Mouse (Mus musculus): ENCODE measurements around the gene Gemin2. TPM values are rescaled to one million over a fixed set of nuclear protein-coding genes. Genes with fewer than 3 reads are reported as not detected.

The Gemin2 gene
- polyA plus RNA-seq (2014; fragmentation: Illumina TruSeq; extraction: RNeasy Lipid Tissue Mini Kit (QIAGEN cat#74804); ENCODE audit: low read depth, low replicate concordance), result 16.0 TPM

DNA sequence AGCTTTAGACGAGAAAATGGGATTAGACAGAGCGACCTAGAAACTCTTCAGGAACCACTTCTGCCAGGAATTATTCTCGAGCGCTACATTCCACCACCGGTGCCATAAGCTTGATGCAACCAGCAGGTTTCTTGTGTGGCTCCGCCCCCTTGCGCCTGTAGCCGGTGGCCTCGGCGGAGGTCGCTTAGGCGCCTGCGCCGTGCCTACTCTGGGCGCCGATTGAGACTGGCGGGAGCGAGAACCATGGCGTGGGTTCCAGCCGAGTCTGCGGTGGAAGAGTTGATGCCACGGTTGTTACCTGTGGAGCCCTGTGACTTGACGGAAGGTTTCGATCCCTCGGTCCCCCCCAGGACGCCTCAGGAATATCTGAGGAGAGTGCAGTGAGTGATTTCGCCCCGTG is at the start of gene Gemin2:
Gemin2 (plus strand) TSS at position 160 of the 400 bp plus-strand sequence.

GRCm38 (mm10) chr12:59011844-59012709 is 1.1 kb upstream of the Gemin2 start, which contains the start of gene Sec23a:
Gene Sec23a, minus strand, starts transcription at chr12:59012017.

DNA sequence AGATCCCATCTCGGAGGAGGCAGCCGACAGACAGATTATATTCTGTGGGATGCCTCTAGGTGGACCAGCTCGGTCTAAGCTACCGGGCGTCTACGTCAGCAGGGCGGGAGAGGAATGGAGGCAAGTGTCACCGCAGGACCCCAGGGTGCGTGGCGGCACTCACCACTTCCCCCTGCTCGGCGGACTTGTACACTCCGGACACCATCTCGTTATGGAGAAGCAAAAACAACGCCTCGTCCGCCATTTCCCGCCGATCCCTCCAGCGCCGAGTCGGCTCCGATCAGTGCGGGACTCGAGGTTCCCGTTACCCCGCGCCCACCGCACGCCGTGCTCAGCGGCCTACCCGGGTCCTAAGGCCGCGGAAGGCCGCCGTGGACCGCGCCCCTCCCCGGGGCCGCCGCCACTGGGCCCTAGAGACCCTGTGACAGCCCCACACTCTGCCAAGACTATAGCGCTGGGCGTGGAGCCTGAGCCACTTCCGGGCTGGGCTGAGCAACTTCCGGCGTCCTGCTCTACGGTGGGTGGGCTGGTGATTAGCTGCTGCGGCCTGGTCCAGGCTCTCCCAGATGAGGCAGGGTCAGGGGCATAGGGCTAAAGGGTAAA is 47.9 kb downstream of the Gemin2 start, which contains the start of gene Trappc6b:
Trappc6b (minus strand) TSS at position 480 of the 603 bp plus-strand sequence.

GRCm38 (mm10) chr12:59066448-59067077 is 53.4 kb downstream of the Gemin2 start, which contains the start of gene Pnn:
Gene Pnn, plus strand, starts transcription at chr12:59066884.

Other genes starting within 250 kb of the Gemin2 start
- 36.1 TPM for gene Sec23a, start 1.4 kb upstream of the Gemin2 start, polyA plus RNA-seq (2014; fragmentation: Illumina TruSeq; extraction: RNeasy Lipid Tissue Mini Kit (QIAGEN cat#74804); ENCODE audit: low read depth, low replicate concordance)
- 384 TPM for gene Trappc6b, start 48.1 kb downstream of the Gemin2 start, polyA plus RNA-seq (2014; fragmentation: Illumina TruSeq; extraction: RNeasy Lipid Tissue Mini Kit (QIAGEN cat#74804); ENCODE audit: low read depth, low replicate concordance)
- gene Pnn, start 53.5 kb downstream of the Gemin2 start, polyA plus RNA-seq (2014; fragmentation: Illumina TruSeq; extraction: RNeasy Lipid Tissue Mini Kit (QIAGEN cat#74804); ENCODE audit: low read depth, low replicate concordance), result 57.0 TPM
- gene Mia2, start 82.4 kb downstream of the Gemin2 start, polyA plus RNA-seq (2014; fragmentation: Illumina TruSeq; extraction: RNeasy Lipid Tissue Mini Kit (QIAGEN cat#74804); ENCODE audit: low read depth, low replicate concordance), result 580 TPM
- 41.4 TPM for gene Fbxo33, start 206.3 kb downstream of the Gemin2 start, polyA plus RNA-seq (2014; fragmentation: Illumina TruSeq; extraction: RNeasy Lipid Tissue Mini Kit (QIAGEN cat#74804); ENCODE audit: low read depth, low replicate concordance)

All from kidney, adult 10 weeks (tissue).